Mouse (Mus musculus): ENCODE results near the gene Gm960.

The Gm960 gene

GRCm38 (mm10) chr19:4711601-4712155 is 13.2 kb upstream of the Gm960 start:
- no peak for DNase-seq (ENCODE audit: inconsistent ontology term)

GRCm38 (mm10) chr19:4711098-4711600 is 12.7 kb upstream of the Gm960 start, which contains the start of gene Sptbn2:
Gene Sptbn2, plus strand, starts transcription at chr19:4711167.
- DNase-seq (ENCODE audit: inconsistent ontology term): no peak

DNA sequence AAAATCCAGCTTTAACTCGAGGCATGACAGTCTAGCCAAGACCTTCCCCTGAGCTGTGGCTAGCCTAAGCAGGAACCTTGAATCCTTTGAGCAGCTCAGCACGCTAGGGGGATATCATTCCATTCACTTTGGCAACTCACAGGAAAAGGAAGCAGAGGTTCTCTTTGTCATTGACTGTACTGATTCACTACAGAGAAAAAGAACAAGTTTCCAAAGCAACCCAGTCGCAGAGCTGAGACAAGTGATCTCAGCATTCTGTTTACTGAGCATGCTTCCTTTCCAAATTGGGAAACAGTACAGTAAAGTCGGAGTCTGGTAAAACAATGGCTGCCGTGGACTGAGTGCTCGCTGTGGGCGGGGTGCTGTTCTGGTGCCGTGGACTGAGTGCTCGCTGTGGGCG is 10.3 kb upstream of the Gm960 start:
- no peak for DNase-seq (ENCODE audit: inconsistent ontology term)

GRCm38 (mm10) chr19:4701221-4701620 is 2.8 kb upstream of the Gm960 start:
- no peak for DNase-seq (ENCODE audit: inconsistent ontology term)

- DNase-seq (ENCODE audit: inconsistent ontology term): no peak
Observed at GRCm38 (mm10) chr19:4700656-4701055, 2.2 kb upstream of the Gm960 start.

DNA sequence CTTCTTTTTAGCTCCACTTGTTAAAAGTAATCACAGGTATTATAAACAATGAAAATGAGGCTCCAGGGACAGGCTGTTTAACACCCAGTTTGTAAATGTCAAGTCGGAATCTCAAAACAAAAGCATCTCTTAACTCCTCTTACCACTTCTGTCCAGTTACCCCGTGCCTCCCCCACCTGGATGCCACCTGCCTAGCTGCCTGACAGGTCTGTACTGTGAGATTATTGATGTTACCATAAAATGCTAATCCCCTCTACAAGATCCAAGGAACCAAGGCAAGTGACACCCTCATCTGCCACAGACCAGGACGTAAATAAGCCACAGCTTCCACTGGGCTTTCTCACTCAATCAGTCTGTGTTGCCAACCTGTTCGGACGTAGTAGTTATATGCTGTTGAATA is 1.4 kb upstream of the Gm960 start:
- no peak for DNase-seq (ENCODE audit: inconsistent ontology term)

DNA sequence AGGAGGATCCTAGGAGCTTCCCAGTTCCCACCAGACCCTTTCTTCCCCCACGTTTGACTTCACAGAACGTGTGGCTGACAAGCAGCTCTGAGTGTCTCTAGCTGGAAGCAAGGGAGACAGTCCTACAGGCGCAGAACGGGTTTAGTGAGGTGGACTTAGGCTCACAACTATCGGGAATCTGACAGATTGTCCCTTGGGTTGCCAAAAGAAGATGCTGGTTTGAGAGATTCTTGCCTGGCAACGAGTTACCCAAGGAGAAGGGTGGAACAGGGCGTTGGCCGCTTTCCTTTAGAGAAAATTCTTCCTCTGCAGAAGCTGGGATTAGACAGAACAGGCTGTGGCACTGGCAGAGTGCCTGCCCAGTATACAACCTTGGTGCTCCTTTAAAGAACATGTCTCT is 388 bp upstream of the Gm960 start:
- DNase-seq (ENCODE audit: inconsistent ontology term): no peak

DNA sequence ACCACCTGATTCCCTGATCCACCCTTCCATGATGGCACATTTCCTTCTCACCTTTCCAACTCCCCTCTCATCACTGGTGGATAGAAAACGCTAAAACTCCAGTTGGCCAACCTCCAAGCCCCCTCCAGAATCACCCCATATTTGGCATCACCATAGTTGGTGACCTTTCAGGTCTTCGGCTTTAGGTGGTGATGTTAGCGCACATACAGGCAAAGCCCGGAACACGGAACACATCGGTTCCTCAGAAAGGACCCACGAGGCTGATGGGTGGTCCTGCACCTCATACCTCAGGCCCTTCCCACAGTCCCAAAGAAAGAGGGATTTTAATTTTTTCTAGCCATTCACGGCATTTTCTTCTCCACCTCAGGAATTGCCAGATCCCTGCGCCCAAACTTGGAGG is 747 bp downstream of the Gm960 start:
- no peak for DNase-seq (ENCODE audit: inconsistent ontology term)

DNA sequence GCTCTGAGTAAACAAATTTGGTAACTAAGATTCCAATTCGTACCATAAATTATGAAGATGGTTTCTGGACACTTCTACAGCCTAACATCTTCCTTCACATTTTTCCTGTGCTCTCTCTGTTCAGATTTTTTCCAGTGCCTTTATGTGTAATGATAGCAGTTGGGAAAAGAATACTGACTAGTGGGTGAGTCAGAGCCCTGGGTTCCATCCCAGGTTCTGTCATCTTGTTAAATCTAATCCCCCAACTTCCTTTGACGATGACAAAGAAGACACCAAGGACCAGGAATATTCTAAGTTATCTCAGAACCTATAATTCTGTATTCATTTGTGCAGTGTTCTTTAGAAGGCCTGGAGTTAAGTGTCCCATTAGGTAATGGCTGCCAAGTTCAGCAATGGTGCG is 1.3 kb downstream of the Gm960 start:
- DNase-seq (ENCODE audit: inconsistent ontology term): no peak

DNA sequence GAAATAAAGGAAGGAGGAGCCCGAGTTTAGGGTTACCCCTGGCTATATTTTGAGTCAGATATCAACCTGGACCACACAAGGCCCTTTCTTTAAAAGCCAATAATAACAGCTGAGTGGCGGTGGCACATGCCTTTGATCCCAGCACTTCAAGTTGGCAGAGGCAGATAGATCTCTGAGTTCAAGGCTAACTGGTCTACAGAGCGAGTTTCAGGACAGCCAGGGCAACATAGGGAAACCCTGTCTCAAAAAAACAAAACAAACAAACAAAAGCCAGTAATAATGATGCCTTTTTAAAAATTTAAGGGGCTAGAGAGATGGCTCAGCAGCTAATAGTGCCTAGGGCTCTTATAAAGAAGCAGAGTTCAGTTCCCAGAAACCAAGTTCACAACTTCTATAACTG is 4.1 kb downstream of the Gm960 start:
- no peak for DNase-seq (ENCODE audit: inconsistent ontology term)

DNA sequence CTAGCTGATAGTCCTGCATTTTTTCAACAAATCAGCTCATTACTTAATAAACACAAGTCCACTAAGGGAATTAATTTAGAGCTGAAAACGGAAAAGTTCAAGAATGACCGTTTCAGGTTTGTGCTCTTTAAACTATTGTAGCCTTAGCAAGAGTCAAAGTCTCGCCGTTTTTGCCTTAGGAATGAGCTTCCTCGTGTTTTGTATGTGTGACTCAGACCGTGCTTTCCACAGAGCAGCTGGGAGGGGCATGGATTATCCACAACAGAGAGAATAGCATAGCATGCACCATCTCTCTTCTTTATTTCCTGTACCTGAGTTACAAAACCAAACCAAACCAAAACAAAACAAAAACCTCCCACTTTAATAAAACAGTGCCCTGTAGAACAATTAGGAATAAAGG is 26.1 kb downstream of the Gm960 start:
- DNase-seq (ENCODE audit: inconsistent ontology term): peak; percentile 30

DNA sequence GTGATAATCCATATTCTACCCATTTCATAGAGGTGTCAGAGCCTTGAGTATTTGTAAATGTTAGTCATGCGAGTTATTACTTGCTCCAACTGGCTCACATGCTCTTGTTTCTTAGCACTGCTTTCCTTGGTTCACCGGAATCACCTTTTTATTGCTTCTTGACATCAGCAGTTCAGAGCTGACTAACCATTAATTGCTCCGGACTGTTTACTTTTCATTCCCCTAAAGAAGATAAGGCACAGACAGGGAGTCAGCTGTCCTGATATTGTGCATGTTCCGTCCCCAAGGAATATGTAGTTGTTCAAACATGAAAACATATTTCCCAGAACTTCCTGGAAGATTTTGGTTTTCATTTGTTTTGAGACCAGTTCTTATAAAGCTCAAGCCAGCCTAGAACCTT is 27.7 kb downstream of the Gm960 start:
- no peak for DNase-seq (ENCODE audit: inconsistent ontology term)

GRCm38 (mm10) chr19:4666815-4667214 is 31.7 kb downstream of the Gm960 start:
- no peak for DNase-seq (ENCODE audit: inconsistent ontology term)

GRCm38 (mm10) chr19:4658156-4658555 is 40.3 kb downstream of the Gm960 start:
- DNase-seq (ENCODE audit: inconsistent ontology term): no peak

DNA sequence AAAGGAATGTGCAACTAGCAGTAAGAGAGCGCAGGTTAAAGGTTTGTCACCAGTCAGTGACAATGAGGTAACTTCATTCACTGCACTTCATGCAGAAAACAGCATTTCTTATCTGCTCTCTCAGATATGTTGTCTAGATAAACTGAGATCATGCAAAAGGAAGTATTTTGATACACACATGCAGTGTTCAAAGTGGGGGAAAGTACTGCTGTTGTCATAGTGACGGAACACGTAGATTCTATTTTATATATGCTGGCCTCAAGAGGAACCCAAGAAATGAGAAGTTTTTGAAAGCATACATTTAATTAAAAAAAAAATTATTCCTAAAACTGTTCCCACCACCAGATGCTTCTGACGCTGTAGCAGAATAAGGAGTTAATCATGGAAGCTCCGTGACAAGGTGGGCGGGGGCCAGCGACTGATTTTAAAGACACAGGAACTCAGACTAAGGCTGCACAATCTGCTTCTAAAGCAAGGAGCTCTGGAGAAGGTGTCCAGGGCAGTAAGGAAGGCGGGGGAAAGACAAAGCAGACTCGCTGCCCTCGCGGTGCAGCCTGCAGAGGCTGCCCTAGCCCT is 51.5 kb downstream of the Gm960 start:
- no peak for DNase-seq (ENCODE audit: inconsistent ontology term)

DNA sequence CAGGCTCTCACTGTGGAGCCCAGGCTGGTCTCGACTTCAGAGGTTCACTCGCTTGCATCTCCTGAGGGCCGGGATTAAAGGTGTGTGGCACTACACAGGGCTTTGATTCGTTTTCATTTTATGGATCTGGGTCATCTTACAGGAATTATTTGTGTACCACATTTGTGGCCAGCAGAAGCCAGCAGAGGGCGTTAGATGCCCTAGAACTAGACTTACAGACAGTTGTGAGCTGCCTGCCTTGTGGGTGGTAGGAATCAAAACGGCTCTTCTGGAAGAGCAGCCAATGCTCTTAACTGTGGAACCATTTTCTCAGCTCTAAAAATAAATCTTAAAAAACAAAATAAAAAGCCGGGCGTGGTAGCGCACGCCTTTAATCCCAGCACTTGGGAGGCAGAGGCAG is 54.2 kb downstream of the Gm960 start:
- peak; percentile 8 for DNase-seq (ENCODE audit: inconsistent ontology term)

- DNase-seq (ENCODE audit: inconsistent ontology term): no peak
Observed at GRCm38 (mm10) chr19:4635986-4636385, 62.5 kb downstream of the Gm960 start.

DNA sequence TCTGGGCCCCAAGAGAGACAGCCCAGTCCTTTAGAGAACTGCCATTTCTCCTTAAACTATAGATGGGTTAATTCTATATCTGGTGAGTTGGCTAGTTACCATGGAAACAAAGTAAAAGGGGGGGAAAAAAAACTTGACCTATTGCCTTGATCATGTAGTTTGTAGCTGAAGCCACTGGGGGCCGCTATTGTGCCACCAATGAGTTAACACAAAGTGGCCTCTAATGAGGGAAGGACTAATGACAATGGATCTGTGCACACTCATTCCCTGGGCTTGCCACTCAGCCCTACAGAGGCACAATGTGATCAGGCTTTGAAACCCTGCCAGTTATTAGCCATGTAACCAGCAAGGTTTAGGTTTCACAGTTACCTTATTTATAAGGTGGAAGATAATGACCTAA is 69.6 kb downstream of the Gm960 start:
- DNase-seq (ENCODE audit: inconsistent ontology term): peak; percentile 82

GRCm38 (mm10) chr19:4625829-4626535 is 72.5 kb downstream of the Gm960 start:
- no peak for DNase-seq (ENCODE audit: inconsistent ontology term)

DNA sequence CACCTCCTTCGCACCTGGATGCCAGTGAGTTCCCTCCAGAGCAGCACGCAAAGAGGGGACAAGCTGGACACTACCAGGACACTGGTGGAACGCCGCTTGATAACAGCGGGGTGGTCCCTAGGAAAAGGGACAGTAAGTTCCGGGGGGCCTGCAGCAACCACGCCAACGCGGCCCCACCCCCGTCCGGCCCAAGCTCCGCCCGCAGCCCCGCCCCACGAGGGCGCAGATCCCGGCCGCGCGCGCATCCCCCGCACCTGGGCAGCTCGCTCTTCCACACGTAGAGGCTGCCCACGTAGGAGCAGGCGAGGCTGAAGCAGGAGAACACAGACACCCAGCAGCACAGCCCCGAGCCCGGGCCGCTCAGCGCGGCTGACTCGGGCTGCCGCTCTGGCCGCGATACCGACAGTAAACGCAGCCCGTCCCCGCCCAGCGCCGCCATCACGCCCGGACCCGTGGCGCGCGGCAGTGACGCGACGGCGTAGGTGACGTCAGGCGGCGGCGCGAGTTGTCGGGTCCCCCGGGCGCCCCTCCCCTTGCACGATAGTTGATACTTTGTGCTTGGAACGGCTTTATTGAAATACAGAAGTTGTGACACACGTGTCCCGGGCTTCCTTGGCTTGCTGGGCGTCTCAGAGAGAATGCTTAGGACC is 73.2 kb downstream of the Gm960 start, which contains the start of gene Rce1:
TSS of gene Rce1 (minus strand) at position 463 of the 650 bp plus-strand sequence.
- DNase-seq (ENCODE audit: inconsistent ontology term): peak; percentile 95

DNA sequence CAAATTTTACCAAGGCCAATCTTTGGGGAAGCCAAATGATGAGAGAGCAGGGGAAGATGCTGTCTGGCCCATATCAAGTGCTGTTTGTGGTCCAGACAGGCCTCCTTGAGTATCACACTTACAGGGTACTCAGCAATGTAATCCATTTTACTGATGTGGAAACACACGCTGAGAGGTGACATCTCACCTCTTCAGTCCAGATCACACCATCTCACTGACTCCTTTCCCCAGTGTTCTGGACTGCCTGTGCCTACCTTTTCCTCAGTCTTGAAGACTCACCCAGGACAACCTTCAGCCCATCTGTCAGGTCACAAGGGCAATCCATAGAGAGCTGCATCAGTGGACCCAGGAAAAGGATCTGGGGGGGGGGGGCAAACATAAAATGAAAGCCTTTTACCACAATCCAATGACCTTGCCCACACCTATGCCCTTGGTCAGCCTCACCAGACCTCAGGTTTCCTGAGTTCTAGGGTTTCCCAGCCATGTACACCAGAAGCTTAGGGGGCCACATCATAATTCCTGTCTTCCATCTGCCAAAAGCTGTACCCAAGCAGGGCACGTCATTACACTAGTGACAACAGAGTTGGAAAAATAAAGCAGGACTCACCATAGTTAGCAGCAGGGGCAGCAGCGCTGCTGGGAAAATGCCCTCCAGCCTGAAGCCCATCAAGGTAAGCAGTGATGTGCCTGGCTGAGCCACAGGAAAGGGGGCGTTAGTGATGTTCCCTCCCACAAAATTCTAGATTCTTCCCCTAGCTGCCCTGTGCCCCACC is 73.9 kb downstream of the Gm960 start:
- DNase-seq (ENCODE audit: inconsistent ontology term): no peak

- DNase-seq (ENCODE audit: inconsistent ontology term): no peak
Observed at GRCm38 (mm10) chr19:4624006-4624405, 74.5 kb downstream of the Gm960 start.

All from Muller cell, postnatal 12 days (primary cell).